Mouse (Mus musculus): ENCODE measurements at regions not wholly inside any gene's neighbourhood (a gene's known extent, or its start where the extent isn't known, plus 50 kb on each side); places are given as distances from the start of the nearest gene placed in this dataset.

GRCm38 (mm10) chr13:82849037-82849436, 654.8 kb upstream of the Mef2c start:
- no peaks in the 10 kb centered on the region for H3K36me3 ChIP-seq (ENCODE audit: insufficient read depth, low read length)
- no peaks in the 10 kb centered on the region for H3K9me3 ChIP-seq (replicated peaks; ENCODE audit: low read length)
- H3K4me1 ChIP-seq (replicated peaks; ENCODE audit: insufficient read depth, low read length): no peaks in the 10 kb centered on the region
- 40% methylated on average over 3 of the region's 3 CpGs for WGBS
- TF ChIP-seq CTCF (IDR thresholded peaks at IDR 0.05; ENCODE audit: low read depth): no peak
- no peak for DNase-seq (ENCODE audit: low spot score)
- H3K4me3 ChIP-seq (replicated peaks; ENCODE audit: low read depth, low read length): no peak overlapping the region
- H3K27me3 ChIP-seq (ENCODE audit: insufficient read depth, low read length): no peaks in the 10 kb centered on the region
- H3K4me2 ChIP-seq (ENCODE audit: low read length): no peak overlapping the region
- no peak overlapping the region for H3K9ac ChIP-seq (ENCODE audit: low read depth, low read length)
- no peak for ATAC-seq (replicated peaks; ENCODE audit: low FRiP score, low read depth)
- no peak overlapping the region for H3K27ac ChIP-seq

DNA sequence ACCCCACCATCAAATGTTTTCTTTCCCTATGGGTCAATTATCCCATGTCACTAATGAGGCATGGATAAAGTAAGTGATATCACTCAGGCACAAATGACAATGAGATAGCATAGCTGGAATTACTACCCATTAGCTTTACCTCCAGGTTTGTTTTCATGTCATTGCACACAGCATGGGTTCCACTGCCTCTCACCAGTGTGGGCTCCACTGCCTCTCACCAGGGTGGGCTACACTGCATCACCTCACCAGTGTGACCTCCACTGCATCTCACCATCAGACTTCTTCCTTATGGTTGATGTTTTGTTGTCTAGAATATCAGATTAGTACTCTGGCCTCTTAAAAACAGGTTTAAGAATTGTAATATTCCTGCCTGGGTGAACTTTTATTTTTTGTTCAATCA, 634.0 kb upstream of the Mef2c start:
- no peaks in the 10 kb centered on the region for H3K4me1 ChIP-seq (replicated peaks; ENCODE audit: insufficient read depth, low read length)
- H3K36me3 ChIP-seq (ENCODE audit: insufficient read depth, low read length): no peaks in the 10 kb centered on the region
- no peak overlapping the region for H3K27ac ChIP-seq
- ATAC-seq (replicated peaks; ENCODE audit: low FRiP score, low read depth): no peak
- no peak overlapping the region for H3K9ac ChIP-seq (ENCODE audit: low read depth, low read length)
- H3K9me3 ChIP-seq (replicated peaks; ENCODE audit: low read length): no peaks in the 10 kb centered on the region
- no peak for TF ChIP-seq CTCF (IDR thresholded peaks at IDR 0.05; ENCODE audit: low read depth)
- H3K27me3 ChIP-seq (ENCODE audit: insufficient read depth, low read length): no peaks in the 10 kb centered on the region
- no peak overlapping the region for H3K4me2 ChIP-seq (ENCODE audit: low read length)
- no peak for DNase-seq (ENCODE audit: low spot score)
- no peak overlapping the region for H3K4me3 ChIP-seq (replicated peaks; ENCODE audit: low read depth, low read length)

GRCm38 (mm10) chr13:82874091-82874490, 629.7 kb upstream of the Mef2c start:
- Histone ChIP-seq H3K36me3 (ENCODE audit: insufficient read depth, low read length) (no peaks in the 10 kb centered on the region), H3K9ac (ENCODE audit: low read depth, low read length) (no peak overlapping the region), H3K27ac (no peak overlapping the region), H3K9me3 (replicated peaks; ENCODE audit: low read length) (no peaks in the 10 kb centered on the region), H3K4me1 (replicated peaks; ENCODE audit: insufficient read depth, low read length) (no peaks in the 10 kb centered on the region), H3K4me3 (replicated peaks; ENCODE audit: low read depth, low read length) (no peak overlapping the region), H3K4me2 (ENCODE audit: low read length) (no peak overlapping the region), H3K27me3 (ENCODE audit: insufficient read depth, low read length) (no peaks in the 10 kb centered on the region)
- ATAC-seq (replicated peaks; ENCODE audit: low FRiP score, low read depth) (no peak), DNase-seq (ENCODE audit: low spot score) (no peak)
- WGBS: 93% methylated on average over 1 of the region's 1 CpGs
- TF ChIP-seq CTCF (IDR thresholded peaks at IDR 0.05; ENCODE audit: low read depth): no peak

DNA sequence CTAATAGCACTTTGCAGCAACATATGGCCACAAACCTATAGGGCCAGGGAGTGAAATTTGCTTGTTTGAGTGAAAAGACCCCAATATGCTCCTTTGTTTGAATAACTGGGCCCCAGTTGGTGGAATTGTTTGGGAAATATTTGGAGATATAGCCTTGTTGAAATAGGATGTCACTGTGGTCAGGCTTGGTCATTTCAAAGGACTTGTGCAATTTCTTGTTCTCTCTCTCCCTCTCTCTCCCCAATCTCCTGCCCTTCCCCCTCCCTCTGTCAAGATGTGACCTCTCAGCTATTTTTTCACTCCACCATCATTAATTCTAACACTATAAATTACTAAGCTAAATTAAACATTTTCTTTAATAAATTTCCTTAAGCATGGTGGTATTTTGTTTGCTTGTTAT, 620.5 kb upstream of the Mef2c start:
- no peaks in the 10 kb centered on the region for H3K27me3 ChIP-seq (ENCODE audit: insufficient read depth, low read length)
- no peak overlapping the region for H3K4me3 ChIP-seq (replicated peaks; ENCODE audit: low read depth, low read length)
- H3K36me3 ChIP-seq (ENCODE audit: insufficient read depth, low read length): no peaks in the 10 kb centered on the region
- no peak overlapping the region for H3K9ac ChIP-seq (ENCODE audit: low read depth, low read length)
- H3K4me1 ChIP-seq (replicated peaks; ENCODE audit: insufficient read depth, low read length): no peaks in the 10 kb centered on the region
- no peak for TF ChIP-seq CTCF (IDR thresholded peaks at IDR 0.05; ENCODE audit: low read depth)
- H3K27ac ChIP-seq: no peak overlapping the region
- no peak for DNase-seq (ENCODE audit: low spot score)
- H3K4me2 ChIP-seq (ENCODE audit: low read length): no peak overlapping the region
- H3K9me3 ChIP-seq (replicated peaks; ENCODE audit: low read length): no peaks in the 10 kb centered on the region
- ATAC-seq (replicated peaks; ENCODE audit: low FRiP score, low read depth): no peak

- Histone ChIP-seq H3K36me3 (ENCODE audit: insufficient read depth, low read length) (no peaks in the 10 kb centered on the region), H3K9ac (ENCODE audit: low read depth, low read length) (no peak overlapping the region), H3K27me3 (ENCODE audit: insufficient read depth, low read length) (no peaks in the 10 kb centered on the region), H3K9me3 (replicated peaks; ENCODE audit: low read length) (no peaks in the 10 kb centered on the region), H3K4me3 (replicated peaks; ENCODE audit: low read depth, low read length) (no peak overlapping the region), H3K4me2 (ENCODE audit: low read length) (no peak overlapping the region), H3K27ac (no peak overlapping the region), H3K4me1 (replicated peaks; ENCODE audit: insufficient read depth, low read length) (no peaks in the 10 kb centered on the region)
- no peak for ATAC-seq (replicated peaks; ENCODE audit: low FRiP score, low read depth)
- TF ChIP-seq CTCF (IDR thresholded peaks at IDR 0.05; ENCODE audit: low read depth): no peak
- WGBS: 93% methylated on average over 1 of the region's 1 CpGs
- no peak for DNase-seq (ENCODE audit: low spot score)
Measured at GRCm38 (mm10) chr13:82888755-82889154, 615.1 kb upstream of the Mef2c start.

DNA sequence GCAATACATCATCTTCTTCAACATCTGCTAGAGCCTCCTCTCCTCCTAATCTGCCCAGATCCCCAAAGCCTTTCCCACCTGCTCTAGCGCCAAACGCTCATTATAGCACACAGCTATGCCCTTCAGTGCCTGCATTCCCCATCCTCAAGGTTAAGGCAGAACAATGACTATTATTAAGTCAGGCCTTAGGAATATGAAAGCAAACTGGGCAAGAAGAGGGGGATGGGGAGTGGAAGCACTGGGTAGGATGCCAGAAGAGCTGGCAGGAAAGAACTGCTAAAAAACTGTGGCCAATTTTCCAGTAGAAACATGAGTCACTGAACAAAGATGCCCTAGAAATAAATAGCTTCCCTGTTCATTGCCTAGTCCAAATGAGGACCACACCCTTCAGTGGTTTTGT, 611.1 kb upstream of the Mef2c start:
- 74% methylated on average over 2 of the region's 2 CpGs for WGBS

GRCm38 (mm10) chr13:82899686-82900085, 604.1 kb upstream of the Mef2c start:
- ATAC-seq (replicated peaks; ENCODE audit: low FRiP score, low read depth) (no peak), DNase-seq (ENCODE audit: low spot score) (no peak)
- TF ChIP-seq CTCF (IDR thresholded peaks at IDR 0.05; ENCODE audit: low read depth): no peak
- Histone ChIP-seq H3K27me3 (ENCODE audit: insufficient read depth, low read length) (no peaks in the 10 kb centered on the region), H3K27ac (no peak overlapping the region), H3K36me3 (ENCODE audit: insufficient read depth, low read length) (no peaks in the 10 kb centered on the region), H3K4me1 (replicated peaks; ENCODE audit: insufficient read depth, low read length) (no peaks in the 10 kb centered on the region), H3K9ac (ENCODE audit: low read depth, low read length) (no peak overlapping the region), H3K4me3 (replicated peaks; ENCODE audit: low read depth, low read length) (no peak overlapping the region), H3K4me2 (ENCODE audit: low read length) (no peak overlapping the region), H3K9me3 (replicated peaks; ENCODE audit: low read length) (no peaks in the 10 kb centered on the region)
- 70% methylated on average over 4 of the region's 4 CpGs for WGBS

More for the DNA sequence above, 611.1 kb upstream of the Mef2c start:
- Histone ChIP-seq H3K27ac (no peak overlapping the region), H3K9me3 (replicated peaks; ENCODE audit: low read length) (no peaks in the 10 kb centered on the region), H3K27me3 (ENCODE audit: insufficient read depth, low read length) (no peaks in the 10 kb centered on the region), H3K4me1 (replicated peaks; ENCODE audit: insufficient read depth, low read length) (no peaks in the 10 kb centered on the region), H3K9ac (ENCODE audit: low read depth, low read length) (no peak overlapping the region), H3K4me3 (replicated peaks; ENCODE audit: low read depth, low read length) (no peak overlapping the region), H3K36me3 (ENCODE audit: insufficient read depth, low read length) (no peaks in the 10 kb centered on the region), H3K4me2 (ENCODE audit: low read length) (no peak overlapping the region)
- no peak; the same call in 1 of the 2 replicates for ATAC-seq (replicated peaks; ENCODE audit: low FRiP score, low read depth)
- no peak for TF ChIP-seq CTCF (IDR thresholded peaks at IDR 0.05; ENCODE audit: low read depth)
- no peak for DNase-seq (ENCODE audit: low spot score)

Measured in kidney, postnatal 0 days (tissue).